Mouse (Mus musculus): Measurements from ENCODE around the gene Brms1. TPM values are rescaled to one million over a fixed set of nuclear protein-coding genes. Genes with fewer than 3 reads are reported as not detected.

Brms1 gene
- polyA plus RNA-seq, 1 experiment from 2014 or later: 39.8 TPM

Other genes starting within 250 kb of the Brms1 start
- 47.4 and 47.5 TPM in 2 replicates for gene Rbm4, start 247.5 kb upstream of the Brms1 start, polyA plus RNA-seq (2015; fragmentation: Nextera tagmentation; extraction: Ambion mirVana)
- 32.1 TPM in 2 replicates for gene Gm21992, start 229.7 kb upstream of the Brms1 start, polyA plus RNA-seq (2015; fragmentation: Nextera tagmentation; extraction: Ambion mirVana)
- 74.2 and 75.0 TPM in 2 replicates for gene Rbm14, start 229.7 kb upstream of the Brms1 start, polyA plus RNA-seq (2015; fragmentation: Nextera tagmentation; extraction: Ambion mirVana)
- 56.6 and 60.3 TPM in 2 replicates for gene Ccs, start 202.0 kb upstream of the Brms1 start, polyA plus RNA-seq (2015; fragmentation: Nextera tagmentation; extraction: Ambion mirVana)
- 0.09 TPM in 1 of 2 replicates, not detected in the other for gene Ccdc87, start 202.0 kb upstream of the Brms1 start, polyA plus RNA-seq (2015; fragmentation: Nextera tagmentation; extraction: Ambion mirVana)
- gene Ctsf, start 186.2 kb upstream of the Brms1 start, polyA plus RNA-seq (2015; fragmentation: Nextera tagmentation; extraction: Ambion mirVana): 28.4 and 34.1 TPM in 2 replicates
- gene Actn3, start 163.4 kb upstream of the Brms1 start, polyA plus RNA-seq (2015; fragmentation: Nextera tagmentation; extraction: Ambion mirVana): 5.3 and 8.9 TPM in 2 replicates
- gene Zdhhc24, start 162.7 kb upstream of the Brms1 start, polyA plus RNA-seq (2015; fragmentation: Nextera tagmentation; extraction: Ambion mirVana): 11.6 and 12.5 TPM in 2 replicates
- 2.8 and 3.6 TPM in 2 replicates for gene Bbs1, start 134.7 kb upstream of the Brms1 start, polyA plus RNA-seq (2015; fragmentation: Nextera tagmentation; extraction: Ambion mirVana)
- gene Dpp3, start 113.1 kb upstream of the Brms1 start, polyA plus RNA-seq (2015; fragmentation: Nextera tagmentation; extraction: Ambion mirVana): 119 and 134 TPM in 2 replicates
- gene Peli3, start 98.2 kb upstream of the Brms1 start, polyA plus RNA-seq (2015; fragmentation: Nextera tagmentation; extraction: Ambion mirVana): 1.8 and 1.9 TPM in 2 replicates
- gene Mrpl11, start 79.2 kb upstream of the Brms1 start, polyA plus RNA-seq (2015; fragmentation: Nextera tagmentation; extraction: Ambion mirVana): 79.6 and 80.5 TPM in 2 replicates
- 0.23 and 0.34 TPM in 2 replicates for gene Npas4, start 51.0 kb upstream of the Brms1 start, polyA plus RNA-seq (2015; fragmentation: Nextera tagmentation; extraction: Ambion mirVana)
- 3.1 and 3.3 TPM in 2 replicates for gene Slc29a2, start 17.5 kb upstream of the Brms1 start, polyA plus RNA-seq (2015; fragmentation: Nextera tagmentation; extraction: Ambion mirVana)
- gene B4gat1, start 2.5 kb upstream of the Brms1 start, polyA plus RNA-seq (2015; fragmentation: Nextera tagmentation; extraction: Ambion mirVana): 41.8 and 44.1 TPM in 2 replicates
- gene AC124502.3, start 2.5 kb upstream of the Brms1 start, polyA plus RNA-seq (2015; fragmentation: Nextera tagmentation; extraction: Ambion mirVana): 0.99 and 1.3 TPM in 2 replicates
- gene Rin1, start 9.1 kb downstream of the Brms1 start, polyA plus RNA-seq (2015; fragmentation: Nextera tagmentation; extraction: Ambion mirVana): 4.5 and 4.9 TPM in 2 replicates
- gene Cd248, start 26.7 kb downstream of the Brms1 start, polyA plus RNA-seq (2015; fragmentation: Nextera tagmentation; extraction: Ambion mirVana): 69.8 and 76.9 TPM in 2 replicates
- 4.9 and 6.8 TPM in 2 replicates for gene Tmem151a, start 44.2 kb downstream of the Brms1 start, polyA plus RNA-seq (2015; fragmentation: Nextera tagmentation; extraction: Ambion mirVana)
- gene Yif1a, start 47.2 kb downstream of the Brms1 start, polyA plus RNA-seq (2015; fragmentation: Nextera tagmentation; extraction: Ambion mirVana): 110 and 123 TPM in 2 replicates
- gene Cnih2, start 57.2 kb downstream of the Brms1 start, polyA plus RNA-seq (2015; fragmentation: Nextera tagmentation; extraction: Ambion mirVana): 5.8 and 7.4 TPM in 2 replicates
- 240 and 242 TPM in 2 replicates for gene Rab1b, start 65.7 kb downstream of the Brms1 start, polyA plus RNA-seq (2015; fragmentation: Nextera tagmentation; extraction: Ambion mirVana)
- 13.6 TPM in 2 replicates for gene Klc2, start 77.2 kb downstream of the Brms1 start, polyA plus RNA-seq (2015; fragmentation: Nextera tagmentation; extraction: Ambion mirVana)
- 13.0 and 13.5 TPM in 2 replicates for gene Pacs1, start 231.8 kb downstream of the Brms1 start, polyA plus RNA-seq (2015; fragmentation: Nextera tagmentation; extraction: Ambion mirVana)